Mouse (Mus musculus) frontal cortex, postnatal 14 days (tissue): ENCODE data around the gene Zfp771.

ENCODE experiments used
- DNase-seq, 2 experiments: peaks; one replicate each; pipeline ENCODE4 v3.0.0; 2022; ENCODE audit warnings: low spot score in 2 of 2

Zfp771 gene

GRCm38 (mm10) chr7:127253821-127254769 is 10.0 kb downstream of the Zfp771 start:
- DNase-seq, result peak; percentile 91 to 93

GRCm38 (mm10) chr7:127255008-127255407 is 10.9 kb downstream of the Zfp771 start:
- DNase-seq, result no peak

GRCm38 (mm10) chr7:127255965-127256364 is 11.9 kb downstream of the Zfp771 start:
- DNase-seq, result no peak

- DNase-seq, result no peak
Measured at GRCm38 (mm10) chr7:127256518-127256917, 12.4 kb downstream of the Zfp771 start.

GRCm38 (mm10) chr7:127259186-127259905 is 15.3 kb downstream of the Zfp771 start:
- no peak for DNase-seq

GRCm38 (mm10) chr7:127260309-127261111 is 16.4 kb downstream of the Zfp771 start, which contains the start of gene Dctpp1:
Gene Dctpp1, minus strand, starts transcription at chr7:127260709.
- peak; percentile 97 to 98 for DNase-seq

GRCm38 (mm10) chr7:127262218-127262961 is 18.3 kb downstream of the Zfp771 start:
- DNase-seq, result no peak

GRCm38 (mm10) chr7:127263526-127263925 is 19.5 kb downstream of the Zfp771 start:
- no peak for DNase-seq

- DNase-seq, result no peak
Measured at GRCm38 (mm10) chr7:127270256-127270655, 26.2 kb downstream of the Zfp771 start.

GRCm38 (mm10) chr7:127270666-127271065 is 26.6 kb downstream of the Zfp771 start:
- DNase-seq, result no peak

- DNase-seq, result no peak
Measured at GRCm38 (mm10) chr7:127271093-127271492, 27.0 kb downstream of the Zfp771 start.

GRCm38 (mm10) chr7:127272566-127272965 is 28.5 kb downstream of the Zfp771 start:
- no peak for DNase-seq

GRCm38 (mm10) chr7:127273118-127273923 is 29.2 kb downstream of the Zfp771 start:
- peak in 1 of 2 experiments; percentile 18 for DNase-seq

GRCm38 (mm10) chr7:127273925-127274789 is 30.1 kb downstream of the Zfp771 start, which contains the start of gene Sephs2:
Gene Sephs2, minus strand, starts transcription at chr7:127274055.
- DNase-seq, result peak; percentile 92 to 97

GRCm38 (mm10) chr7:127276519-127276961 is 32.5 kb downstream of the Zfp771 start:
- DNase-seq, result no peak

GRCm38 (mm10) chr7:127278311-127278710 is 34.2 kb downstream of the Zfp771 start:
- DNase-seq, result no peak

- no peak for DNase-seq
Measured at GRCm38 (mm10) chr7:127280092-127280491, 36.0 kb downstream of the Zfp771 start.

- no peak for DNase-seq
Measured at GRCm38 (mm10) chr7:127281114-127281513, 37.0 kb downstream of the Zfp771 start.

- DNase-seq, result no peak
Measured at GRCm38 (mm10) chr7:127282190-127282589, 38.1 kb downstream of the Zfp771 start.
